Mouse (Mus musculus) intestine, embryonic 16.5 days (tissue): ENCODE measurements around the gene Duox1. TPM values are rescaled to one million over a fixed set of nuclear protein-coding genes. Genes with fewer than 3 reads are reported as not detected.
"Not testable (repeated sequence)": the region's sequence is repeated elsewhere in the genome, so short reads cannot be mapped to it uniquely, and the experiment has no call there.

Source experiments
- ATAC-seq: fragments of 200-750 bp; cut with Nextera tagmentation; 2 replicates; pipeline ENCODE4 v1.8.0; 2017; ENCODE audit warnings: moderate TSS enrichment, moderate library complexity
- H3K27ac ChIP-seq: fragments of 300-500 bp; sonication (generic); 2 replicates; pipeline ENCODE4 v1.5.1; 2014; ENCODE audit warnings: mild to moderate bottlenecking, low read length
- H3K27me3 ChIP-seq: fragments of 300-500 bp; sonication (generic); replicated peaks from 2 replicates; pipeline ENCODE4 v1.6.1; 2014; ENCODE audit warnings: low read length, control low read depth, mixed read lengths; ENCODE audit not compliant: control insufficient read depth, insufficient read depth
- H3K36me3 ChIP-seq: fragments of 300-500 bp; sonication (generic); 2 replicates; pipeline ENCODE4 v1.6.1; 2014; ENCODE audit warnings: low read length, control low read depth; ENCODE audit not compliant: control insufficient read depth, insufficient read depth
- H3K4me1 ChIP-seq: fragments of 300-500 bp; sonication (generic); 2 replicates; pipeline ENCODE4 v1.6.1; 2014; ENCODE audit warnings: low read length, control low read depth, mixed read lengths; ENCODE audit not compliant: control insufficient read depth, insufficient read depth
- H3K4me2 ChIP-seq: fragments of 300-500 bp; sonication (generic); 2 replicates; pipeline ENCODE4 v1.6.1; 2014; ENCODE audit warnings: low read depth, low read length, control low read depth
- H3K4me3 ChIP-seq: fragments of 300-500 bp; sonication (generic); 2 replicates; pipeline ENCODE4 v1.5.1; 2014; ENCODE audit warnings: mild to moderate bottlenecking, low read length
- H3K9ac ChIP-seq: fragments of 300-500 bp; sonication (generic); 2 replicates; pipeline ENCODE4 v1.6.1; 2014; ENCODE audit warnings: low read depth, low read length
- H3K9me3 ChIP-seq: fragments of 300-500 bp; sonication (generic); 2 replicates; pipeline ENCODE4 v1.6.1; 2016; ENCODE audit warnings: low read length, control low read depth; ENCODE audit not compliant: control insufficient read depth
- WGBS: fragments of 180-500 bp; shearing (Covaris S2); extraction: QIAGEN DNeasy Blood & Tissue Kit; methylation state at CpG from one replicate; pipeline ENCODE4 v1.1.7; 2014; 5-methylcytosine and 5-hydroxymethylcytosine counted together
- polyA plus RNA-seq: library from polyadenylated mRNA; unstranded; fragments of >200 nt; fragmentation: Nextera tagmentation; extraction: Ambion mirVana; gene quantifications from 2 replicates; pipeline ENCODE4 v1.2.1, GENCODE M21; 2015

Duox1 gene
- polyA plus RNA-seq, 1 experiment from 2014 or later: 0.06 TPM

DNA sequence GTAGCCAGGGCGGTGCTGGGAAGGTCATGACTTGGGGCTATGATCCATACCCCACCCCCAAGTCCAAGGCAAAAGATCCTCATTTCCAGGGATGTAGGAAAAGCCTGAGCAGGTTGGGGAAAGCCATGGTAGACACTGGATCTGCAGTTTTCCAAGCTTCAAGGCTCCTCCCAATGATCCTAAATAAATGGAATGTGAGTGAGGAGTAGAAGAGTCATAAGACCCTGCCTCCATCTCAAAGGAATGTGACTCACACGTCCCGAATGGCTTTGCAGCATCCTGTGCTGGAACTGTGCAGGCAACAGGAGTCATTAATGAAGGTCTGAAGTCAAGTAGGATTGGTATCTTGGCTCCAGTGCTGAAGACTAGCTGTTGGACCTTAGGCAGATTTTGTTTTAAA is 12.5 kb downstream of the Duox1 start:
- Histone ChIP-seq H3K9ac (no peak overlapping the region), H3K4me3 (no peak overlapping the region), H3K36me3 (no peaks in the 10 kb centered on the region), H3K27ac (no peak overlapping the region), H3K4me2 (no peak overlapping the region), H3K9me3 (no peaks in the 10 kb centered on the region), H3K27me3 (no peaks in the 10 kb centered on the region), H3K4me1 (no peaks in the 10 kb centered on the region)
- 52% methylated on average over 3 of the region's 3 CpGs for WGBS
- ATAC-seq: no peak

DNA sequence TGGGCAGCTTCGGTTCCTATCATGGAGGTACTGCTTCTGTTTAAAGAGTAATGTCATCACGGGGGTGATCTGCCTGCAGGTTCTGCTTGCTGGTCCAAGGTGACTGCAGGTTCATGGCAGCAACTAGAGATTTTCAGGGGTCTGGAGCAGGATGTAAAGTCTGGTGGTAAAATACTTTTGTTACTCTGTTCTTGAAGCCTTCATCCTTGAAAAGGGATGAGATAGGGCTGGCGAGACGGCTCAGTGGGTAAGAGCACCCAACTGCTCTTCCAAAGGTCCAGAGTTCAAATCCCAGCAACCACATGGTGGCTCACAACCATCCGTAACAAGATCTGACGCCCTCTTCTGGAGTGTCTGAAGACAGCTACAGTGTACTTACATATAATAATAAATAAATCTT is 14.8 kb downstream of the Duox1 start:
- H3K4me1 ChIP-seq, H3K4me3 ChIP-seq, ATAC-seq, H3K27ac ChIP-seq, H3K36me3 ChIP-seq, H3K27me3 ChIP-seq, H3K9me3 ChIP-seq, H3K9ac ChIP-seq, H3K4me2 ChIP-seq: not testable (repeated sequence)
- WGBS: 94% methylated on average over 4 of the region's 6 CpGs

- Histone ChIP-seq H3K9ac (no peak overlapping the region), H3K4me3 (no peak overlapping the region), H3K9me3 (no peaks in the 10 kb centered on the region), H3K27me3 (no peaks in the 10 kb centered on the region), H3K36me3 (no peaks in the 10 kb centered on the region), H3K27ac (no peak overlapping the region), H3K4me1 (no peaks in the 10 kb centered on the region), H3K4me2 (no peak overlapping the region)
- 71% methylated on average over 3 of the region's 3 CpGs for WGBS
- no peak for ATAC-seq
Measured at GRCm38 (mm10) chr2:122332222-122332621, 16.8 kb downstream of the Duox1 start.

DNA sequence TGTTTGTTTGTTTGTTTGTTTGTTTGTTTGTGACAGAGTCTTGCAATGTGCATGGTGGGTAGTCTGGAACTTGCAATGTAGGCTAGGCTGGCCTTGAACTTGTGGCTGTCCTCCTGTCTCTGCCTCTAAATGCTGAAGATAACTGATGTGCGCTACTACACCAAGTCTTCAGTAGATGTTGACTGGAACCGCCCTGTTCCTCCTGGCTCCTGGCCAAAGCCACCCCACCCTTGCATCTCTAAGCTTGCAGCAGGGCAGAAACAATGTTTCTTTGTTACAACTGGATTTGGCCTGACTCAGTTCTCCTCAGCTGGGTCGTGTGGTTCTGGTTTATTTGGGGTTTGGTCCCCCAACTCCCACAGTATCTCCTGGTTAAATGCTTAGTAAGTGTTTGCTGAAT is 18.7 kb downstream of the Duox1 start:
- WGBS: 53% methylated on average over 3 of the region's 3 CpGs
- no peaks in the 10 kb centered on the region for H3K36me3 ChIP-seq
- H3K9me3 ChIP-seq: no peaks in the 10 kb centered on the region
- H3K9ac ChIP-seq: no peak overlapping the region
- no peak overlapping the region for H3K4me2 ChIP-seq
- no peak; the same call in 1 of the 2 replicates for ATAC-seq
- no peak overlapping the region for H3K27ac ChIP-seq
- H3K27me3 ChIP-seq: no peaks in the 10 kb centered on the region
- no peak overlapping the region for H3K4me3 ChIP-seq
- no peaks in the 10 kb centered on the region for H3K4me1 ChIP-seq

DNA sequence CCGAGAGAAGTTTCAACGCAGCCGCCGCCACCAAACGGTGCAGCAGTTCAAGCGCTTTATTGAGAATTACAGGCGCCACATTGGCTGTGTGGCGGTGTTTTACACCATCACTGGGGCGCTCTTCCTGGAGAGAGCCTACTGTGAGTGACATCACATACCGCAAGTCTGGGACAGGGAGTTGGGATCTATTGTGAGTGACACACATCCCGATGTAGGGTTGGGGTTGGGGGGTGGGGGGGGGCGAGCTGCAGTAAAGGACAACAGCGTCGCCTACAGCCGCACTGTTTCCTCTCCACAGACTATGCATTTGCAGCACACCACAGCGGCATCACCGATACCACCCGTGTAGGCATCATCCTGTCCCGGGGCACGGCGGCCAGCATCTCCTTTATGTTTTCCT is 21.8 kb downstream of the Duox1 start:
- Histone ChIP-seq H3K27me3 (no peaks in the 10 kb centered on the region), H3K4me2 (no peak overlapping the region), H3K4me3 (no peak overlapping the region), H3K4me1 (no peaks in the 10 kb centered on the region), H3K36me3 (no peaks in the 10 kb centered on the region), H3K9me3 (no peaks in the 10 kb centered on the region), H3K27ac (no peak overlapping the region), H3K9ac (no peak overlapping the region)
- ATAC-seq: no peak
- 69% methylated on average over 21 of the region's 21 CpGs for WGBS

- peaks cover 11% of the 10 kb centered on the region for H3K4me1 ChIP-seq
- no peak overlapping the region for H3K9ac ChIP-seq
- ATAC-seq: no peak
- no peaks in the 10 kb centered on the region for H3K27me3 ChIP-seq
- WGBS: 75% methylated on average over 6 of the region's 6 CpGs
- no peaks in the 10 kb centered on the region for H3K9me3 ChIP-seq
- H3K27ac ChIP-seq: no peak overlapping the region
- no peaks in the 10 kb centered on the region for H3K36me3 ChIP-seq
- no peak overlapping the region for H3K4me2 ChIP-seq
- no peak overlapping the region for H3K4me3 ChIP-seq
Measured at GRCm38 (mm10) chr2:122345106-122345893, 29.8 kb downstream of the Duox1 start.

- H3K27ac ChIP-seq, H3K9me3 ChIP-seq, H3K36me3 ChIP-seq, H3K4me2 ChIP-seq, ATAC-seq, H3K9ac ChIP-seq, H3K4me3 ChIP-seq, H3K27me3 ChIP-seq: not testable (repeated sequence)
- 90% methylated on average over 6 of the region's 6 CpGs for WGBS
- peaks cover 11% of the 10 kb centered on the region for H3K4me1 ChIP-seq
Measured at GRCm38 (mm10) chr2:122346164-122346563, 30.7 kb downstream of the Duox1 start.

DNA sequence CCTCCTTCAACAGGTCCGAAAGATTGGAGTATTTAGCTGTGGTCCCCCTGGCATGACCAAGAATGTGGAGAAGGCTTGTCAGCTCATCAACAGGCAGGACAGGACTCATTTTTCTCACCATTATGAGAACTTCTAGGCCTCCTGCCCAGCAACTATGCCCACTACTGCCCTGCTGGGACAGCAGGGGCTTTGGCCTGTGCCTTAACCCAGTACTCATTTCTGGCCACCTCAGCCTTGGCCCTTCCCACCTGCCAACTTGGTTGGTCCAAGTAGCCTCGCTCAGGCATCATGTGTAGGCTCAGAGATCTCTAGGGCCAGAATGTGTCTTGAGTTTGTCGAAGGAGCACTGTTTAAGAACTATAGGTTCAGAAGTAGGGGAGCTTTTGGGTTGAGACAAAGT is 31.8 kb downstream of the Duox1 start:
- WGBS: 92% methylated on average over 3 of the region's 3 CpGs

DNA sequence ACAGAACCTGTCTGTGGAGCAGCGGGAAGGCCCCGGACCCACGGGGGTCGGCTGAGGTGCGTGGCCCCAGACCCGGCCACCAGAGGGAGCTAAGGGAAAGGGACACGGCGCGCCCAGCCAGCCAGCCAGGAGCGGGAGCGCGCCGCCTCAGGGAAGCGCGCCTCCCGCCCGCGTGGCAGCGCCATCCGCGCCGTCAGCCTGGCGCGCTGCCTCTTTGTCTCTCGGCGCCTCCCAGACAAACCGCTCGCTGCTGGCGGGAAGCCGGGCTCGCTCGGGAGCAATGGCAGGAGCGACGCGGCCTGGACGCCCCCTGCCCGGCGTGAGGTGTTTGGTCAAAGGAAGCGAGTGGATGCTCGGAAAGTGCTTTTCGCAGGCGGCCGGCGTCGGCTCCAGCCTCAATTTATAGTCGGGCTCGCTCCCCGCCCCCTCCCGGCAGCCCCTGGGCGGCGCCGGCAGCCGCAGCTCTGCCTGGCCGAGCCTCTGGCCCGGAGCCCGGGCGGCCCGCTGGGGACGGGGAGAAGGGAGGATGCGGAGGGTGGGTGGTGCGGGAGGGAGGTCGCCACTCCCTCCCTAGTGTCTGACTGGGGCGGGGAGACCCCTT is 33.2 kb downstream of the Duox1 start:
- peak; percentile 92 for ATAC-seq
- H3K27me3 ChIP-seq: no peaks in the 10 kb centered on the region
- H3K4me1 ChIP-seq: peaks cover 11% of the 10 kb centered on the region
- 0% methylated on average over 49 of the region's 63 CpGs for WGBS
- H3K4me2 ChIP-seq: peak overlapping the region; percentile 83
- H3K9me3 ChIP-seq: no peaks in the 10 kb centered on the region
- peak overlapping the region; percentile 70 for H3K4me3 ChIP-seq
- H3K9ac ChIP-seq: peak overlapping the region; percentile 86
- H3K27ac ChIP-seq: peak overlapping the region; percentile 98
- H3K36me3 ChIP-seq: no peaks in the 10 kb centered on the region

More for the DNA sequence above, 31.8 kb downstream of the Duox1 start:
- no peak overlapping the region for H3K27ac ChIP-seq
- no peaks in the 10 kb centered on the region for H3K36me3 ChIP-seq
- H3K4me2 ChIP-seq: no peak overlapping the region
- peaks cover 11% of the 10 kb centered on the region for H3K4me1 ChIP-seq
- H3K27me3 ChIP-seq: no peaks in the 10 kb centered on the region
- no peaks in the 10 kb centered on the region for H3K9me3 ChIP-seq
- H3K9ac ChIP-seq: no peak overlapping the region
- no peak overlapping the region for H3K4me3 ChIP-seq
- ATAC-seq: no peak
